Mouse (Mus musculus): ENCODE data around the gene Tnrc6b.

The Tnrc6b gene

GRCm38 (mm10) chr15:80886361-80887156, 175.4 kb downstream of the Tnrc6b start:
- in situ Hi-C loops (cut with MboI; ENCODE audit: unreplicated experiment in 2 of 2), result loop anchor here in 1 of 2 experiments (25.0 kb wide), 1 partner anchor 174 kb away; the partner anchor contains the start of gene Tnrc6b

- in situ Hi-C loops (cut with MboI; ENCODE audit: unreplicated experiment in 2 of 2), result loop anchor here in 1 of 2 experiments (25.0 kb wide), 1 partner anchor 180 kb away; the partner anchor contains the start of gene Tnrc6b
Observed at GRCm38 (mm10) chr15:80892341-80892740, 181.2 kb downstream of the Tnrc6b start.

GRCm38 (mm10) chr15:80896741-80897140, 185.6 kb downstream of the Tnrc6b start:
- in situ Hi-C loops (cut with MboI; ENCODE audit: unreplicated experiment in 2 of 2), result loop anchor here in 1 of 2 experiments (25.0 kb wide), 1 partner anchor 184 kb away; the partner anchor contains the start of gene Tnrc6b

GRCm38 (mm10) chr15:80897911-80898310, 186.8 kb downstream of the Tnrc6b start:
- in situ Hi-C loops (cut with MboI; ENCODE audit: unreplicated experiment in 2 of 2), result loop anchor here in 1 of 2 experiments (25.0 kb wide), 1 partner anchor 186 kb away; the partner anchor contains the start of gene Tnrc6b

GRCm38 (mm10) chr15:80899806-80900205, 188.7 kb downstream of the Tnrc6b start:
- in situ Hi-C loops (cut with MboI; ENCODE audit: unreplicated experiment in 2 of 2), result loop anchor here in 1 of 2 experiments (25.0 kb wide), 2 partner anchors 188 to 737 kb away; partner anchors contain the start of gene Tnrc6b

GRCm38 (mm10) chr15:80901806-80902513, 190.8 kb downstream of the Tnrc6b start:
- in situ Hi-C loops (cut with MboI; ENCODE audit: unreplicated experiment in 2 of 2), result loop anchor here in 1 of 2 experiments (25.0 kb wide), 1 partner anchor 735 kb away; no protein-coding TSS in a partner anchor

GRCm38 (mm10) chr15:80904776-80905175, 193.7 kb downstream of the Tnrc6b start:
- in situ Hi-C loops (cut with MboI; ENCODE audit: unreplicated experiment in 2 of 2), result loop anchor here in 1 of 2 experiments (25.0 kb wide), 1 partner anchor 733 kb away; no protein-coding TSS in a partner anchor

- in situ Hi-C loops (cut with MboI; ENCODE audit: unreplicated experiment in 2 of 2), result loop anchor here (10.0 to 25.0 kb wide), 2 partner anchors 725 to 727 kb away; no protein-coding TSS in a partner anchor
Observed at GRCm38 (mm10) chr15:80910183-80910582, 199.1 kb downstream of the Tnrc6b start.

- in situ Hi-C loops (cut with MboI; ENCODE audit: unreplicated experiment in 2 of 2), result loop anchor here (10.0 to 25.0 kb wide), 2 partner anchors 724 to 726 kb away; no protein-coding TSS in a partner anchor
Observed at GRCm38 (mm10) chr15:80910790-80911531, 199.8 kb downstream of the Tnrc6b start.

- in situ Hi-C loops (cut with MboI; ENCODE audit: unreplicated experiment in 2 of 2), result loop anchor here (10.0 to 25.0 kb wide), 2 partner anchors 723 to 725 kb away; no protein-coding TSS in a partner anchor
Observed at GRCm38 (mm10) chr15:80912175-80912574, 201.1 kb downstream of the Tnrc6b start.

- in situ Hi-C loops (cut with MboI; ENCODE audit: unreplicated experiment in 2 of 2), result loop anchor here (10.0 to 25.0 kb wide), 2 partner anchors 721 to 723 kb away; no protein-coding TSS in a partner anchor
Observed at GRCm38 (mm10) chr15:80913803-80914202, 202.7 kb downstream of the Tnrc6b start.

GRCm38 (mm10) chr15:80915850-80916249, 204.7 kb downstream of the Tnrc6b start:
- in situ Hi-C loops (cut with MboI; ENCODE audit: unreplicated experiment in 2 of 2), result loop anchor here (10.0 to 25.0 kb wide), 2 partner anchors 719 to 721 kb away; no protein-coding TSS in a partner anchor

- in situ Hi-C loops (cut with MboI; ENCODE audit: unreplicated experiment in 2 of 2), result loop anchor here (10.0 to 25.0 kb wide), 2 partner anchors 718 to 721 kb away; no protein-coding TSS in a partner anchor
Observed at GRCm38 (mm10) chr15:80916621-80917020, 205.5 kb downstream of the Tnrc6b start.

- in situ Hi-C loops (cut with MboI; ENCODE audit: unreplicated experiment in 2 of 2), result loop anchor here in 1 of 2 experiments (25.0 kb wide), 1 partner anchor 717 kb away; no protein-coding TSS in a partner anchor
Observed at GRCm38 (mm10) chr15:80920346-80920745, 209.2 kb downstream of the Tnrc6b start.

- in situ Hi-C loops (cut with MboI; ENCODE audit: unreplicated experiment in 2 of 2), result loop anchor here in 1 of 2 experiments (25.0 kb wide), 1 partner anchor 716 kb away; no protein-coding TSS in a partner anchor
Observed at GRCm38 (mm10) chr15:80921781-80922180, 210.7 kb downstream of the Tnrc6b start.

GRCm38 (mm10) chr15:80924211-80924610, 213.1 kb downstream of the Tnrc6b start:
- in situ Hi-C loops (cut with MboI; ENCODE audit: unreplicated experiment in 2 of 2), result loop anchor here in 1 of 2 experiments (25.0 kb wide), 1 partner anchor 713 kb away; no protein-coding TSS in a partner anchor

- in situ Hi-C loops (cut with MboI; ENCODE audit: unreplicated experiment in 2 of 2), result loop anchor here in 1 of 2 experiments (25.0 kb wide), 1 partner anchor 667 kb away; the partner anchor contains the start of genes Atf4 and Rps19bp1
Observed at GRCm38 (mm10) chr15:80928811-80929355, 217.8 kb downstream of the Tnrc6b start.

GRCm38 (mm10) chr15:80930048-80930571, 219.0 kb downstream of the Tnrc6b start:
- in situ Hi-C loops (cut with MboI; ENCODE audit: unreplicated experiment in 2 of 2), result loop anchor here in 1 of 2 experiments (25.0 kb wide), 1 partner anchor 668 kb away; the partner anchor contains the start of genes Atf4 and Rps19bp1

Data from v-Abl transformed pro-B cells (cell line).